Mouse (Mus musculus) WW6 (cell line): ENCODE measurements around the gene Grm4.

ENCODE experiments used
- DNase-seq: peaks from one replicate; pipeline ENCODE4 v3.0.0-alpha.2; 2013; ENCODE audit warnings: low read depth, low spot score

The Grm4 gene

DNA sequence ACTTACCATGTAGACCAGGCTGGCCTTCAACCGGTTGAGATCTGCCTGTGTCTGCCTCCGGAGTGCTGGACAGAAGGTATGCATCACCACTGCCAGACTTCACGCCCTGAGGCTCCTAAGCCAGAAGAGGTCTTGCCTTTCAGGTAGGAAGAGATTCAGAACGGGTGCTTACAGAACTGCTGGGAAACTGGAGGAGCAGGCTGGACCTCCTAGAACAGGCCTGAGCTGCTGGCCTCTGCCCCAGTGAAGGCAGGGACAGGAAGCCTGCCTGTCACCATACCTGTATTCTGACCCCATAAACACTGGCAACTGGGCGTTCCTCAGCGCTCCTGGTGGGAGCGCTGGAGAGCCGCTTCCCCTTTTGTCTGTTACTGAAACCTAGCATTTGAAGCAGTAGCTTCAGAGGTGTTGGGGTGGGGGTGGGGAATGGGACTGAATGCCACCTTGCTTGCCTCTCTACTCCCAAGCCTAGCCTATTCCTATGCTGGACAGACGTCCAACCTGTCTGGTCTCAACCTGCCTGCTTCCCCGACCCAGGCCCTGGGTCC, 30.3 kb upstream of the Grm4 start:
- no peak for DNase-seq

DNA sequence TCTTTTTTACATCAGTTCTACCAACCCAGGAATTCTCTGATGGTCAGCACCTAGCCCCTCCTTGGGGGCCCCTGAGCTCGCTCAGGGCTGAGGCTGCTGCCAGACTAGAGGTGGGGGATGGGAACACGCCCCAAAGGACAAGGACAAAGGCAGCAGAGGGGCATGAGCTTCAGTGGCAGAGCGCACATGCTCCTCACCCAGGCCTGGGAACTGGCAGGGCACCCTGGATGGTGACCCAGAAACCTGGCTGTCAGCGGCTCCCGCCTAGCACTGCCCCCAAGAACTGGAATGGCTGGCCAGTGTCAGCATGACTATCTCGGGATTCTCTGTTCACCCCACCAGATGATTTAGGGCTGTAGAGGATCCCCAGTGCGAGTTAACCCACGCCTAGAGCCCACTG, 28.0 kb upstream of the Grm4 start:
- no peak for DNase-seq

DNA sequence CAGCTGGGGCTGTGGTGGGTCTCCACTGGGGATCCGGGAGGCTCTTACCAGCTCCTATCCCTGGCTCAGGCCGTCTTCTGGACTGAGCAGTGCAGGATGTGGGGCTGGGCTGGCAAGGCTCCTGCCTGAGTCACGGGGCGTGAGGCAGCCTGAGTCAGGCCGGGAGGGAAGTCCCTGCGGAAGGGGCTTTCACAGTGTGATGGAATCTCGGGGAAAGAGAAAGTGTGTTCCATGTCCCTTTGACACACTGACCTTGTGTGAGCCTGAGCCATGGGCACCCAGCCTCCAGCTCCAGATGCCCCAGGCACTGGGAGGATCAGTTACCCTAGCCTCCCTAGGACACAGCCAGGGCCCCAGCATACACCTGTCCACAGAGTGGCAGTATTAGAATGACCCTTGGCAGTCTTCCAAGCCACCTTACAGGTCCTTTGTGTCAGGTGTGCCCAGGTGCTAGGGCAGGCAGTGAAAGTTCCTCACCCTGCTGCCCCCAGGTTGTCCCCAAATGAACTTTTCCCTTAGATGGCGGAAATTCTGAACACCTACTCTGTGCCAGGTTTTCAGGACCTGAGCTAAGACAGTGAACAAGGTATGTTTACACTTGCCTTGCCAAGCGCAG, 26.2 kb upstream of the Grm4 start:
- DNase-seq = no peak

DNA sequence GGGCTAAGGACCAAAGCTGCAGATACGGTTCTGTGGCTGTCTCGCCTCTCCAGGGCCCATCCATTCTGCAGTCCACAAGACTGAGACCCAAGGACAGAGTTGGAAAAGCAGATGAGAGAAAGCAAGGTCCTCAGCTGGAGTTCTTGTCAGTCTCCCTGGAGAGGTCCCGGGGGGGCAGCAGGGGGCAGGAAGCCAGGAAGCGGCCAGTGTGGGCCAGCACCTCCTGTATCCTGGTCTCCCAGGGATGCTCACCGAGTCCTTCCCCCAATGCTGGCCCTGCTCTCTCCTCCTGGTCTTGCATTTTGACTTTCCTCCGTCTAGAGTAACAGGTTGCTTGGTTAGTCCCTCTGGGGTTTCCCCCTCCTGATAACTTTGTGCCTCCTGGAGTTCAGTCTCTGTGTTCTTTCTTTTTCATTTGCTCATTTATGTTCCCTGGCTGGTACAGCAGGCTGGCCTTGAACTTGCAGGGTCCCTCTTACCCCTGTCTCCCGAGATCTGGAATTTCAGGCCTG, 25.4 kb upstream of the Grm4 start:
- no peak for DNase-seq

DNA sequence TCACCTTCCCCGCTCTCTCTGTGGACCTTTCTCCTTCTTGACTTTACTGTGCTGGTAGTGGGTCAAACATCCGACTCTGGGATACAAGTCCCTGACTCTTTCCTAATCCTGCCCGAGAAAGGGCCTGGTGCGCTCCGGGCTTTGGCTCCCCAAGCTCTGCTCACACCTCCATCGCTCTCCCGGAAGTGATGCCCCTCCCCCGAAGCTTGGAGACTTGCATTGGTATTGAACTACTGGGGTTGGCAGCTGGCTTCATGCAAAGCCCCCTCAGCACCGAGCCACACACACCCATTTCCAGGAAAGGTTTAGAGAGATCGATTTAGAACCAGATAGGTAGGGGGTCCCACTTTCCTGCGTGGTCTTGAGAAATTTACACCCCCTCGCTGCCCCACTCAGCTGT, 24.8 kb upstream of the Grm4 start:
- DNase-seq = no peak

DNA sequence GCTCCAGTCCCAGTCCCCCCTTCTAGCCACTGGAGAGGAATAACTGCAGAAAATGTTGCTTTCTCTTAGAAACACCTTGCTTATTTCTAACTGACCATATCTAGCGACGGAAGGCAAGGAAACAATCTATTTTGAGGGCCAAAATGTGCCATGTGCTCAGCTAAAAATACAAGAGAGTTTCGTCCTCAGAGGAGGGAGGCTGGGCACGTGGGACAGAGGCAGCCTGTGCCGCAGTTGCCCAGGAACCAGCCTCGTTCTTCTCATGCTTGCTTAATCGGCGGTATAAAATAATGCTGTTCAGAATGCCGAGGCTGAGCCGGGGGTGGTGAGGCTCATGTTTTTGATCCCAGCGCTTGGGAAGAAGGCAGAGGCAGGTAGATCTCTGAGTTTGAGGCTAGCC, 23.3 kb upstream of the Grm4 start:
- no peak for DNase-seq

DNA sequence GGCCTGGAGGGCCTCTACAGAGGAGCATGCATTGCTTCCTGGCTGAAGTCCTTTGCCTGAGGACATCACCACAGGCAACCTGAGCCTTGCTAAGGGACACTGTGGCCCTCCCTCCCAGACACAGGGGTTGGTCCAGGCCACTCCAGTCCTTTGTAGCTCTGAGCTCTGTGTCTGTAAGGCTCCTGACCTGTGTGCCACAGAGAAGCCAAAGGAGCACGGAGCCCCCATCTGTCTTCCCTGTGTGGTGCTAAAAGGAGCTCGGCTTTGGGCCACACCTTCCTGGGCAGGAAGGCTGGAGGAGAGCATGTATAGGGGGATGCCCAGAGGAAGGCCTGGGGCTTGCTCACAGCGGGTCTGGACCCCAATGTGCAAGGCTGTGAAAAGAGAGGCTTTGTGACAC, 20.8 kb upstream of the Grm4 start:
- no peak for DNase-seq

DNA sequence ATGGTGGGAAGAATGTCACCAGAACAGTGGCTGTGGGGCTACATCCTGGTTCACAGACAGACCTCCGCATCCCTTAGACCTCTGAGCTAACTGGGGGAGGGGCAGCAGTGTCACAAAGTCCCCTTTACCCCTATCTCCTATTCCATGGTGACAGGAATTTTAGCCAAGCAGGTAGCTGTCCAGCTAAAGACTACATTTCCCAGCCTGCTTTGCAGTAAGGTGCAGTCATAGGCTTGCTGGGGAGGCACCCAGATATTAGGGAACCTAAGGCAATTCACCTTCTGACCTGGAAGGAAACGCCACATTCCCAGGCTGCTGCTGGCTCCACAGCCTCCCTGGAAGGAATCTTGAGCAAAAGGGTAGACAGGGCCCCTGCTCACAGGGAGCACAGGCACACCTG, 20.1 kb upstream of the Grm4 start:
- no peak for DNase-seq

DNA sequence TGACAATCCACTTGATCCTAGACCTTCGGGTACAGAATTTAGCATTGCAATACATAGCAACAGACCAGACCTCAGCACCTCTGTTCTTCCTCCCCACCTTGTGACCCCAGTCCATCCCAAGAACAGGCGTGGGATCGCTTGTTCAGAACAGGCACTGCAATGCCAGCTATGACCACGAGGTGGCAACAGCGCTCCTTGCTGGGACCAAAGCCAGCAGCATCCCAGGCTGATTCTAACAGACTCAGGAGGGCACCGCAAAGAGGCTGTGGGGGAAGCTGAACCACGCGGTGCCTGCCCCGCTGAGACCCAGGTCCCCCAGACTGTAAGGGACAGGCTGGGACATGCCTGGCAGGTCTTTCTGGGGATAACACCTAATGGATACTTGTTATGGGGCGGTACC, 13.5 kb upstream of the Grm4 start:
- peak; percentile 89 for DNase-seq

DNA sequence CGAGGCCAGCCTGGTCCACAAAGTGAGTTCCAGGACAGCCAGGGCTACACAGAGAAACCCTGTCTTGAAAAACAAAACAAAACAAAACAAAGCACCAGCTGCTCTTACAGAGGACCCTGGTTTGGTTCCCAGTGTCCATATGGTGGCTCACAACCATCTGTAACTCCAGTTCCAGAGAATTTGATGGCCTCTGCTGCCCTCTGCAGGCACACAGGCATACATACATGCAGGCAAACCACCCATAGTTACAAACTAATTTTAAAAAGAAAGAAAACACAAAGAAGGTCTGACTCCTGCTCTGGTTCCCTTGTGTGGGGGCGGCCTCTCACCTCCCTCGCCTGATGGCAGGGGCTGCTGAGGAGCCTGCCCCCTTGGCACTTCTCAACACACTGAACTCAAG, 12.2 kb upstream of the Grm4 start:
- no peak for DNase-seq

DNA sequence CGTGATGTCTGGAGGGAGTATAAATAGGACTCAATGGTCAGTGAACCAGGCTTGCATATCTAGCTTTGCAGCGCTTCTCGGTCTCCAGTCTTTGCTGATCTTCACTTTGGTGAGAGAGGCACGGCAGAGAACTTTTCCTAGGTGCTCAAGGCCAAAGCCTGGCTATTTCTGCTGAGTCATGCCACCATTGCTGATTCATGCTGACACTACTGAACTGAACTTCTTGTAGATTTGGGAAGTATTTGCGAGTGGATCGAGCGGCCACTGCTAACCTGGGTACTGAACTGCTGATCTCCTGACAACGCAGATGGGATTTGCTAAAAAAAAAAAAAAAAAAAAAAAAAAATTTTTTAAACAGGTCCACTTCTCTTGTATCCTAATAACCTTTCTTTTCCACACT, 10.9 kb upstream of the Grm4 start:
- no peak for DNase-seq

DNA sequence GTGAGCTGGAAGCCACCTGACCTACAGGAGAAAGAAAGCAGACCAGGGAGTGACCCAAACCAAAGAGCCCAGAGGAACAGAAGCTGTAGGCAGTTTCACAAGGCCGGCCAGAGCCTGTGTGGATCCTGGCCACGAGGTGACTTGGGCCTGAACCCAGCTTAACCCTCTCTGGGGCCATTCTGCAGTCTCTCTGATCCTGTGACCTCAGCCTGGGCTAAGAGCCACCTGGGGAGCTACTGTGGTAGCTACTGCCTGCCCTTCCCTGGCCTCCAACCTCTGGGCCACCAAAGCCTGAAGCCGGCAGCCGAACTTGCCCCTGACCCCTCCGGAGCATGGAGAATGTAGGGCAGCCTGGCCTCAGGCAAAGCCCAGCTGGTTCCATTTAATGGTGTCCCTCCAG, 7.6 kb upstream of the Grm4 start:
- DNase-seq = no peak

DNA sequence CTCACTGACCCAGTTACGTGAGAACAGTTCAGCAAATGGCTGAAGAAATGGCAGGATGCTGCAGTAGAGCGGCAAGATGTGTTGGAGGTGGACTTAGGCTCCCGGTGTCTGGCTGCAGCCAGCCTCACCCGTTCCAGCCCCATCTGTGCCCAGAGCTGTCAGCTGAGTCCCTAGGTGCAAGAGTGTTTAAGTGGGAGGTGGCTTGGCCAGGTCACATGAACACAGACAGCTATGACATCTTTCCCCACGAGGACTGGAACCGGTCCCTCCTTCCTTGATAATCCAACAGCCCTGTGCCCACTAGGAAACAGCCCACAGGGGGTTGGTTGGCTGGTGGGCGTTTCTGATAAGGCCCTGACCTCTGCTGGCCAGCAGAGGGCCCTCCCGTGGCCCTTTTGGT, 6.8 kb upstream of the Grm4 start:
- DNase-seq = no peak

DNA sequence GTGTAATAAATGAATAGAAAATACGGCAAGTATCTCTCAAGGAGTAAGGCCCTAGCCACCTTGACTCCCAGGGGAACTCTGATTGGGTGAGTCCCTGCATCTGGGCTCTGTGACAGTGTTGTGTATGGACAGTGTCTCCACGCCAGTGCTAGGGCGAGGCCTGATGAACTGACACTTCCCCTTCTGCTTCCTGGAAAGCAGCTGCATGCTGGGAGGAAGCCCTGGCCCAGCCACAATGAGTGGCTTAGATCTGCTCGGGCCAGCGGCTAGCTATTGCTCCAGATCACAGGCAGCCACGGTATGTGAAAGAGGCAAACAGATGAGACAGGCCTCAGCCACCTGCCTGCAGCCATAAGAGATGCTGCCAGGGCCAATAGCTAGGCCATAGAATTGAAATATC, 6.0 kb upstream of the Grm4 start:
- no peak for DNase-seq

DNA sequence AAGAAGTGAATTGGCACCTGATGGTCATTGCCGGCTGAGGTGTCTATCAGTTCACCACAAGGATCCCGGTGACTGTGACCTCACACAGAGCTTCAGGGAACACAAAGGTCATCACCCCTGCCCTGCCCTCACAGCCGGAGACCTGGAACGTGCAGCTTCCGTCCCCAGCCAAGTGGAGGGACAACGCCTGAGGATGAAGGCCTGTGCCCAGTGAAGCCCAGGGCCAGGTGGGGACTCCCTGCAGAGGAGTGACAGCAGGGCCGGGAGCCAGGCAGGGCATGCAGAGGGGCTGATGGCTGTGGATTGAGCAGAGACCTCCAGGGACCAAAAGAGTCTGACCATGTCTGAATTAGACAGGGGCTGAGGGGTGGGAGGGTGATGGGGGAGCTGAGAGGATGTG, 1.9 kb upstream of the Grm4 start:
- DNase-seq = no peak

DNA sequence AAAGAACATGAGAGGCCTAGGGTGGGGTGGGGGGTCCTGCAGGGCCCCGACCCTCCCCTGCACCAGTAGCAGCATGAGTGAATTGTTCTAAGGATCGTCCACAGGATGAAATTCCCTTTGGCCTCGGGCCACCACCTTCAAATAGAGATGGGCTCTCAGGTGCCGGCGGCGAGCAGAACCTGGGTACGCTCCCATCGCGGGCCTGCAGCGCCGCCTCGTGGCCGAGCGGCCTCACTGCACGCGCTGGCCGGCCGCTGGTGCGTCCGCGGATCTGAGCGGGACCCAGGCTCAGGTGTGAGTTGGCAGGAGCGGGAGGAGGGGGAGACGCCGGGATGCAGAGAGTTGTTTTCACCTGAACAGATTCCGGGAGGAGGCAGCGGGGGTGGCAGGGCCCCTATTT, 646 bp downstream of the Grm4 start:
- no peak for DNase-seq

DNA sequence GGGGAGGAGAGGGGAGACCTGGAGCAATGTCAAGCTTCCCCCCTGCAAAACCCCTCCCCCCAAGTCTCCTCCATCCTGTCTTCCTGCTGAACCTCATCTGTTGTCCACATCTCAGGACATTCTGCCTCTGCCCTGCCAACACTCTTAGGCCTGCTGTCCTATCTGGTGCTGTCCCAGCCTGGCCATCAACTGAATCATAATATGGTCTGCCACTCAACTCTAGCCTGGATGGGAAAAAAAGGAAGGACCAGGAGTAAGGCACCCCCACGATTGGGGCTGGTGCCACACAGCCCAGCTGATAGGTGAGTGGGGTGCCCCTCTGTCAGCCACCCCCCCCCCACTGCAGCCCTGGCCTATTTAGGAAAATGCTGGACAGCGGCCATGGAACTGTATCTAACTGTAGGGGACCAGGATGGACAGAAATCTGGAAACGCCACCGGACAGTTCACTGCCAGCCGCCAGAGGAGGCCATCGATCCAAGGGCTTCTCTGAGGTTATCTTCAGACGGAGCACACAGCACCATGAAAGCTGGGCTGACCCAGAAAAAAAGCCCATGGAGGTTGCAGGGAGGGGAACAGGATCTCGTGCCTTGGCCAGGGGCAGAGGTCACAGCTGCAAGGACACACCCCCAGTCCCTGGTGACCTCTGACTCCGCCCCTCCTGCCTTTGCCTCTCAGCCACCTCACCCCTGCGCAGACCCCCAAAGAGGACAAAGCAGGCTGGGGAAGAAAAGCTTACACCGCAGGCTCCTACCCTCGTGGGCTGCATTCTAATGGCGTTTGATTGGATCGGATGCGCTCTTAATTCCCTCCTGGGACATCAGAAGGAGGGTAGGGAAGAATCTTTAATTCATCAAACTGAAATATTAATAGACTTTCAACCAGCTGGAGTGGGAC, 2.3 kb downstream of the Grm4 start:
- no peak for DNase-seq

DNA sequence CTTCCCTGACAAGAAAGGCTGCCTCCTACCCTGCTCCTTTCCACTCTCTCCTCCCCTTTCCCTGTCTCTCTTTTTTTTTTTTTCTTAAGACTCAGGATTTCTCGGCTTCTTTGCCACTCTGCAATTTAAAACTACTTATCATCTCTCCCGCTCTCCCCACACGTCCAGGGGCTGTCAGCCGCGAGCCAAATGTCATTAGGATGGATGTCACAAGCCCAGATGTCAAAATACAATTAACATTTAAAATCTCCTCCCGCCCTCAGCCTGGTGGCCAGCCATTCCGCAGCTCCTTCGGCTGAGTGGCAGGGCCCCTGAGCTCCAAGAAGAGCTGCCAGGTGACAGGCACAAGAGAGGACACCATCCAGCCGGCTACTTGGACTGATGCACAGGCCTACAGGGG, 2.9 kb downstream of the Grm4 start:
- DNase-seq = no peak

DNA sequence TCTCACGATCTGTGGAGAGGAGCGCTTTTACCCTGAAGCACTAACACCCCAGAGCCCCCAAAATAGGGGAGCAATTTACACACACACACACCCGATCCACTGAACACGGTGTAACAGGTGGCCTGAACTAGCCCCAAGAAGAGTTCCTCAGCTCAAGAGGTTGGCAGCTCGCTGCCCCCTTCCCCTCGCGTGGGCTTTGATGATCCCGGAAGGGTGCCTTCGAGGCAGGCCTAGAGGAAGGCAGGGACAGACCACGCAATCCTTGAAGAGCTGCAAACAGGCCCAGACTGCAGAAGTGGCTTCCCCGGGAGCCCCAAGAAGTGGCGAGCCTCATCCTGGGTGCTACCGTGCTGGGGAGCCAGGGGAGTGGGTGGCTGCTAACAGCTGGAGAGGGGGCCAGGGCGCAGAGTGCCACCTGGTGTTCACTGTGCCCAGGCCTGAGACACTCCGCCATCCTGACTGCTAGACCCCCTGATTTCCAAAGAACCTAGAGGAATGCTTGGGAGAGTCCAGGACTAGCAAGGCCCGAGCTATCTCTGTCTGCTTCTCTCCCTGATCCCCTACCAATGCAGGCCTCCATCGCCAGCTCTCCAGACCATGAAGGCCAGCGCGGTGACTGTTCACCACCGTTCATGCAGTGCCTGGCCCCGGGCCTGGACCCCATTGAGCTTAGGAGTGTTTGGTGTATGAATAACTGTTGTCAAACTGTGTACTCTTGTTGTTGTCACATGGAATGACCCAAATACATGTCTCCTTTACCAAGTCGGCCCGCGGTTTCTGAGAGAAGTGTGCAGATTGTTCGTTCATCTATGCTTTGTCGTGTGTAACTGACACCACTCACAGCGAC, 7.1 kb downstream of the Grm4 start:
- DNase-seq = no peak

DNA sequence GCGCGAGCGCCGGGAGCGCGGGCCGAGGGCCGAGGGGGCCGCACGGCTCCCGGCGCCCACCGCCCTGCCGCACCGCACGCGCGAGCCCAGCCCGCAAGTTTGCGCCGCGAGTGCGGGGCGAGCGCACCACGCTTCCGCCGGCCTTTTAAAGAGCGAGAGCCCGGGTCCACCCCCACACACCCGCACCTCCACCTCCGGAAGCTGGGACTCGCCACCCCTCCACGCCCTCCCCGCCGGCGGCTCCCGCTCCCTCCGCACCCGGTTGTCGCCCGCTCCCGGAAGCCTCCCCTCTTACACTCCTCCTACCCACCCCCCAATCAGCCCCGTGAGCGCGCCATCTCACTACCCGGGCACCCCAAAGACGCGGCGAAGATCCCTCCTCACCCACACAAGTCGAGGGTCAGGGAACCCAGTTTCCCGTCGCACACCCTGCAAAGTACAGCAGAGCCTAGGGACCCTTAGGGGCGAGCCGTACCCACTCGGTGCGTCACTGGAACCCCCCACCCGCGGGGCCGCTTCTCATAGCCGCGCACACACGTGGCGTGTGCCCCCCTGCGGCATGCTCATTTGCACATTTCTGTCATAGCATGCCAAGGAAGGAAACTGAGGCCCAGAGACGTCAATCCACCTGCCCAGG, 7.8 kb downstream of the Grm4 start:
- no peak for DNase-seq

DNA sequence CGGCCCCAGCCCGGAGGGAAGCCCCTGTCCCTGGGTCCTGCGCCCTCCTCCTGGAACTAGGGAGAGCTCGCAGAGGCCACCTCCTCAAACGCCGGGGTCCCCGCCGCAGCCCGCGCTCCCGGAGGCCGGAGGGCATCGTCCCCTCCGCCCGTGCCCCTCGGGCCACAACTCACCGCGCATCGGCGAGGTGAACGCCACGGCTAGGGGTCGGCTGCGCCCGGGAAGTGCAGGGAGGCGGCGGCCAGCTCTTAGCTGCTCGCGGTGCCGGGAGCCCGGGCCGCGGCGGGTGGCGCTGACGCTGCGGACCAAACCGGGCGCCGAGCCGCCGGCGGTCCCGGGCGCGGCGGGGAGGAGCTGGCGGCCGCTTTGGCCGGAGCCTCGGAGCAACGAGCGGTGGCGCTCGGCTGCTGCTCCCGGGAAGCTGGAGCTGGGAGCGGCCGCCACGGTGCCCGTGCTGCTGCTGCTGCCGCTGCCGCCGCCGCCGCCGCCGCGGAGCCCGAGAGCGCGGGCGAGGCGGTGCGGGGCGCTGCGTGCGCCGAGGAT, 8.5 kb downstream of the Grm4 start:
- no peak for DNase-seq
